ENCODE assay signal across 8 mouse cellular contexts in genomic region chr11:6527256-6528185, GRCm38 (mm10). TPM values are rescaled to one million over a fixed set of nuclear protein-coding genes. Genes with fewer than 3 reads are reported as not detected.
DNase-seq lines count a peak whose midpoint lies in the region; ATAC-seq and TF ChIP-seq lines count a peak whose summit lies in the region.

No protein-coding gene starts in this region.

- no peak for TF ChIP-seq EP300 in stomach, postnatal 0 days (optimal IDR thresholded peaks at IDR 0.05)

- no peaks in the 10 kb centered on the region for H3K9me3 ChIP-seq in limb, embryonic 14.5 days (ENCODE audit: control insufficient read depth, low read length)
- no peaks in the 10 kb centered on the region for H3K9me3 ChIP-seq in stomach, postnatal 0 days (ENCODE audit: control insufficient read depth, low read length)

- H3K27me3 ChIP-seq in limb, embryonic 14.5 days (ENCODE audit: control insufficient read depth, insufficient read depth, low read length), result no peaks in the 10 kb centered on the region
- H3K27me3 ChIP-seq in stomach, postnatal 0 days (ENCODE audit: control insufficient read depth, insufficient read depth, low read length), result no peaks in the 10 kb centered on the region

- peak overlapping the region; percentile 67 for H3K4me3 ChIP-seq in limb, embryonic 14.5 days (replicated peaks; ENCODE audit: low read length)
- H3K4me3 ChIP-seq in stomach, postnatal 0 days (ENCODE audit: low read depth, low read length), result peak overlapping the region; percentile 53

- WGBS in limb, embryonic 14.5 days, result 12% methylated on average over 10 of the region's 10 CpGs
- 9% methylated on average over 10 of the region's 10 CpGs for WGBS in stomach, postnatal 0 days

- intact Hi-C loops in gastrocnemius, postnatal 36 days (cut with DNase I), result no loop called here

- H3K4me2 ChIP-seq in limb, embryonic 14.5 days (replicated peaks; ENCODE audit: low read depth, low read length, severe bottlenecking), result peak overlapping the region; percentile 75
- H3K4me2 ChIP-seq in stomach, postnatal 0 days (replicated peaks; ENCODE audit: low read depth), result peak overlapping the region; percentile 70

- no peak for TF ChIP-seq POLR2A in limb, embryonic 14.5 days (IDR thresholded peaks at IDR 0.05; ENCODE audit: borderline replicate concordance, extremely low read depth, insufficient read depth, insufficient read length)

- H3K36me3 ChIP-seq in limb, embryonic 14.5 days (ENCODE audit: control insufficient read depth, insufficient read depth, low read length), result peaks cover 26% of the 10 kb centered on the region
- peaks cover 13% of the 10 kb centered on the region for H3K36me3 ChIP-seq in stomach, postnatal 0 days (ENCODE audit: control insufficient read depth, insufficient read depth, low read length)

- peak overlapping the region; percentile 84; the same call in 1 of the 2 replicates for H3K27ac ChIP-seq in limb, embryonic 14.5 days (replicated peaks; ENCODE audit: low read depth, low read length)
- H3K27ac ChIP-seq in stomach, postnatal 0 days (replicated peaks), result peak overlapping the region; percentile 90

- DNase-seq in embryo, embryonic 9.5 days (ENCODE audit: extremely low spot score), result peak; percentile 14
- no peak for DNase-seq in embryo, embryonic 10 days (ENCODE audit: low spot score)
- DNase-seq in A20 (ENCODE audit: low read depth, low spot score), result peak; percentile 53
- DNase-seq in limb, embryonic 14.5 days (ENCODE audit: low spot score), result no peak
- DNase-seq in stomach, postnatal 0 days (ENCODE audit: low spot score), result no peak
- no peak for DNase-seq in gastrocnemius, postnatal 36 days
- DNase-seq in retina, embryonic 14.5 days (ENCODE audit: low spot score), result no peak

- H3K4me1 ChIP-seq in limb, embryonic 14.5 days (ENCODE audit: control insufficient read depth, insufficient read depth, low read length), result 0 out of 2 replicates have a peak, but pooled peaks cover 2% of the 10 kb centered on the region
- H3K4me1 ChIP-seq in stomach, postnatal 0 days (replicated peaks; ENCODE audit: control insufficient read depth, insufficient read depth), result no peaks in the 10 kb centered on the region

- H3K9ac ChIP-seq in limb, embryonic 14.5 days (ENCODE audit: low read depth, low read length, severe bottlenecking), result peak overlapping the region; percentile 77
- H3K9ac ChIP-seq in stomach, postnatal 0 days (ENCODE audit: low read length), result peak overlapping the region; percentile 75

- TF ChIP-seq CTCF in stomach, postnatal 0 days (IDR thresholded peaks at IDR 0.05; ENCODE audit: low read depth), result no peak

- peak; percentile 8; the same call in 1 of the 2 replicates for ATAC-seq in erythroblast, adult 5-6 weeks (replicated peaks; ENCODE audit: low FRiP score, poor library complexity, severe bottlenecking)
- ATAC-seq in limb, embryonic 14.5 days (ENCODE audit: low FRiP score, low read depth), result no peak; the same call in 1 of the 2 replicates
- no peak; the same call in 1 of the 2 replicates for ATAC-seq in stomach, postnatal 0 days (ENCODE audit: low FRiP score, low TSS enrichment)

RNA-seq across cellular contexts. Expression of gene Myo1g, which starts 6.8 kb away (rescaled TPM):
- 19.2 and 20.8 TPM in 2 replicates for total RNA-seq in erythroblast, adult 5-6 weeks (2015; ENCODE audit: low replicate concordance)
- 18.7 and 20.8 TPM in 2 replicates for total RNA-seq in erythroblast, adult 5-6 weeks (2017; ENCODE audit: low replicate concordance)
- polyA plus RNA-seq in limb, embryonic 14.5 days (2012; rRNA removed), result 3.9 and 5.0 TPM in 2 replicates
- polyA plus RNA-seq in limb, embryonic 14.5 days (2014; fragmentation: Nextera tagmentation; extraction: Ambion mirVana), result 3.1 and 3.2 TPM in 2 replicates
- polyA plus RNA-seq in stomach, postnatal 0 days (2015; fragmentation: Nextera tagmentation; extraction: Ambion mirVana), result 0.77 and 0.85 TPM in 2 replicates
- total RNA-seq in gastrocnemius, postnatal 36 days (2021), result 1 to 10 TPM; 1.3 to 1.7 TPM

RNA-seq across cellular contexts. Expression of gene Ccm2, which starts 19.2 kb away (rescaled TPM):
- 9.8 and 11.0 TPM in 2 replicates for total RNA-seq in erythroblast, adult 5-6 weeks (2015; ENCODE audit: low replicate concordance)
- 10.3 and 15.7 TPM in 2 replicates for total RNA-seq in erythroblast, adult 5-6 weeks (2017; ENCODE audit: low replicate concordance)
- polyA plus RNA-seq in limb, embryonic 14.5 days (2012; rRNA removed), result 104 and 123 TPM in 2 replicates
- polyA plus RNA-seq in limb, embryonic 14.5 days (2014; fragmentation: Nextera tagmentation; extraction: Ambion mirVana), result 96.0 and 98.9 TPM in 2 replicates
- polyA plus RNA-seq in stomach, postnatal 0 days (2015; fragmentation: Nextera tagmentation; extraction: Ambion mirVana), result 45.7 and 45.9 TPM in 2 replicates
- 10 to 100 TPM; 24.4 to 26.6 TPM for total RNA-seq in gastrocnemius, postnatal 36 days (2021)

RNA-seq across cellular contexts. Expression of gene Purb, which starts 51.8 kb away (rescaled TPM):
- 16.1 and 21.9 TPM in 2 replicates for total RNA-seq in erythroblast, adult 5-6 weeks (2015; ENCODE audit: low replicate concordance)
- 13.0 and 19.0 TPM in 2 replicates for total RNA-seq in erythroblast, adult 5-6 weeks (2017; ENCODE audit: low replicate concordance)
- 17.6 and 20.9 TPM in 2 replicates for polyA plus RNA-seq in limb, embryonic 14.5 days (2012; rRNA removed)
- polyA plus RNA-seq in limb, embryonic 14.5 days (2014; fragmentation: Nextera tagmentation; extraction: Ambion mirVana), result 24.8 and 27.1 TPM in 2 replicates
- 17.5 and 19.6 TPM in 2 replicates for polyA plus RNA-seq in stomach, postnatal 0 days (2015; fragmentation: Nextera tagmentation; extraction: Ambion mirVana)
- total RNA-seq in gastrocnemius, postnatal 36 days (2021), result 10 to 100 TPM; 19.7 to 20.7 TPM

Comparison
In these comparisons a context has a peak if more than half of its experiments do, and no peak if none do; other contexts are left out.
1. DNase-seq: peak in embryo, embryonic 9.5 days (single experiment) and A20 (single experiment); none in embryo, embryonic 10 days (single experiment), limb, embryonic 14.5 days (single experiment), stomach, postnatal 0 days (single experiment), gastrocnemius, postnatal 36 days (0 of 2) and retina, embryonic 14.5 days (single experiment).
2. RNA of gene Myo1g, which starts 6.8 kb away (total RNA-seq): 18.7 to 20.8 TPM in erythroblast, adult 5-6 weeks; 1.3 to 1.7 TPM in gastrocnemius, postnatal 36 days; every median in the first group is over 4 times any median in the second.